Mouse (Mus musculus): ENCODE results near the gene Gm8024.
"Not testable (repeated sequence)": the region's sequence is repeated elsewhere in the genome, so short reads cannot be mapped to it uniquely, and the experiment has no call there.

The Gm8024 gene

DNA sequence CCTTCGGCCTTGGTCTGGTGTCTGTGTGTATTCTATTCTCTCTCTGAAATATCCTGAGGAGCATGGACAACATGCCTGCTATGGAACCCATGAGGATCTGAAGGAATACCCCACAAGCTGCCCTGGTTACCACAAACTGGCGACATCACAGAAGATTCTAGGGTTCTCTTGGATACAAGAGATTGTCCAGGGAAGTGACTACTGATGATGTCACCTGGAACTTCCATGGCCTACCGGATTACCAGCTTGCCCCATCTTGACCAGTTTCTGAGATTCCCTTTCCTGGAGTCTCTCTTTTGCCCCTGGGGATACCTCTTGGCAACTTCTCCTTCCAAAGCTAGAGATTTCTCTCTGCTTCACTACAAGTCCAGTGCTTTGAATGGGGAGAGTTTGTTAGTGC, at the start of gene Gm8024:
Gene Gm8024, minus strand, starts transcription at position 101 of the 400 bp plus-strand sequence.
- DNase-seq (ENCODE audit: low read depth, low spot score), result not testable (repeated sequence)

GRCm38 (mm10) chr14:42543170-42543701, 19.2 kb upstream of the Gm8024 start:
- DNase-seq (ENCODE audit: low read depth, low spot score), result not testable (repeated sequence)

DNA sequence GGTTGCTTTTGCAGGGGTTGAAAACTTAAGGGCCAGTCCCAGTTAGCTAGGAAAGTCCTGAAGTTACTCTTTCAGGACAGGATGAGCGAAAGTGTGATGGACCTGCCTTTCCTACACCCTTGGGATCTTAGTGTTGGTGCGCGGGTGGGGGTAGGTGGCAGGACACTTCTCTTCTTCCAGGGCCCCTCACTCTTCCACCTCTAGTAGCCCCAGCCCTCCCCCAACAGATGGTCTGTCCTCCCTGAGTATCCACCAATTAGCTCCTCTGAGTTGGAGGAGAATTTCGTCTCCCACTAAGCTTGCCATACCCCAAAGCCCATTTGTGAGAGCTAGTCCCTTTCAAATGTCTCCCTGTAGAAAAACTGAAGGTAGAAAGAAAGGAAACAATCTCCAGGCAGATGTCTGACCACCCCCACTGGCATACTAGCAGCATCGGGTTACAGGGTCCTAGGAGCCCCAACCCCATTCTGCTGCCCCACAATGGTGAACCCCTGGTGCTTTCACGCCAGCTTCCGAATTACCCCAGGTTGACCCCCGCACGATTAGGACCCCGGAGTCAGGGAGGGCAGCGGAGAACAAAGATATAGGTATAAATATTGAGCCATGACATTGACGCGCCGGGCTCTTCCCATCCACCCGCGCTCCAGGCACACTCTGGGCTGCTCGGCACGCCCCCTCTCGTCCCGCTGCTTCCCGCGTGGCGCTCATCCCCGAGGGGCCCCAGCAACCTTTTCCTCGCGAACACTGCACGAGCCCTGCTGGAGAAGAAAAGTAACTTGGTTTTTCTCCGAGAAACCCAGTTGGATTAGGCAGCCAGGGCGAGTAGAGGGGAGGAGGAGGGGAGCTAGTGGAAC, 18.5 kb upstream of the Gm8024 start:
- not testable (repeated sequence) for DNase-seq (ENCODE audit: low read depth, low spot score)

DNA sequence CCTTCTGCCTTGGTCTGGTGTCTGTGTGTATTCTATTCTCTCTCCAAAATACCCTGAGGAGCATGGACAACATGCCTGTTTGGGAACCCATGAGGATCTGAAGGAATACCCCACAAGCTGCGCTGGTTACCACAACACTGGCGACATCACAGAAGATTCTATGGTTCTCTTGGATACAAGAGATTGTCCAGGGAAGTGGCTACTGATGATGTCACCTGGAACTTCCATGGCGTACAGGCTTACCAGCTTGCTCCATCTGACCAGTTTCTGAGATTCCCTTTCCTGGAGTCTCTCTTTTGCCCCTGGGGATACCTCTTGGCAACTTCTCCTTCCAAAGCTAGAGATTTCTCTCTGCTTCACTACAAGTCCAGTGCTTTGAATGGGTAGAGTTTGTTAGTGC, 21.8 kb downstream of the Gm8024 start, which contains the start of gene Gm8020:
Gene Gm8020, minus strand, starts transcription at position 101 of the 400 bp plus-strand sequence.
- not testable (repeated sequence) for DNase-seq (ENCODE audit: low read depth, low spot score)
